Mouse (Mus musculus) hindbrain, embryonic 13.5 days (tissue): ENCODE measurements around the gene Kpna1. TPM values are rescaled to one million over a fixed set of nuclear protein-coding genes. Genes with fewer than 3 reads are reported as not detected.

Experiments used
- ATAC-seq: fragments of 200-750 bp; cut with Nextera tagmentation; 2 replicates; pipeline ENCODE4 v1.8.0; 2017; ENCODE audit warnings: moderate TSS enrichment; ENCODE audit not compliant: low FRiP score
- H3K27ac ChIP-seq: fragments of 300-500 bp; sonication (generic); 2 replicates; pipeline ENCODE4 v1.5.1; 2015; ENCODE audit warnings: inconsistent platforms, mild to moderate bottlenecking, moderate library complexity
- H3K27me3 ChIP-seq: fragments of 300-500 bp; sonication (generic); 2 replicates; pipeline ENCODE4 v1.6.1; 2015; ENCODE audit warnings: mild to moderate bottlenecking, inconsistent platforms
- H3K36me3 ChIP-seq: fragments of 300-500 bp; sonication (generic); 2 replicates; pipeline ENCODE4 v1.6.1; 2015; ENCODE audit warnings: mild to moderate bottlenecking, inconsistent platforms
- H3K4me1 ChIP-seq: fragments of 300-500 bp; sonication (generic); replicated peaks from 2 replicates; pipeline ENCODE4 v1.6.1; 2015; ENCODE audit warnings: inconsistent platforms
- H3K4me2 ChIP-seq: fragments of 300-500 bp; sonication (generic); 2 replicates; pipeline ENCODE4 v1.6.1; 2015; ENCODE audit warnings: inconsistent platforms, mild to moderate bottlenecking, moderate library complexity
- H3K4me3 ChIP-seq: fragments of 300-500 bp; sonication (generic); 2 replicates; pipeline ENCODE4 v1.5.1; 2015; ENCODE audit warnings: mild to moderate bottlenecking, inconsistent platforms
- H3K9ac ChIP-seq: fragments of 300-500 bp; sonication (generic); 2 replicates; pipeline ENCODE4 v1.6.1; 2015; ENCODE audit warnings: mild to moderate bottlenecking, inconsistent platforms
- H3K9me3 ChIP-seq: fragments of 300-500 bp; sonication (generic); 2 replicates; pipeline ENCODE4 v1.6.1; 2016; ENCODE audit warnings: inconsistent platforms
- WGBS: fragments of 180-500 bp; shearing (Covaris S2); methylation state at CpG from one replicate; pipeline ENCODE4 v1.1.7; 2015; 5-methylcytosine and 5-hydroxymethylcytosine counted together
- polyA plus RNA-seq: library from polyadenylated mRNA; unstranded; fragments of >200 nt; fragmentation: Nextera tagmentation; extraction: Ambion mirVana; gene quantifications from 2 replicates; pipeline ENCODE4 v1.2.1, GENCODE M21; 2015

The Kpna1 gene
- polyA plus RNA-seq, 1 experiment from 2014 or later: 79.2 TPM

- 68% methylated on average over 5 of the region's 5 CpGs for WGBS
- no peak overlapping the region for H3K27ac ChIP-seq
- H3K36me3 ChIP-seq: no peaks in the 10 kb centered on the region
- no peaks in the 10 kb centered on the region for H3K27me3 ChIP-seq
- no peaks in the 10 kb centered on the region for H3K9me3 ChIP-seq
- no peaks in the 10 kb centered on the region for H3K4me1 ChIP-seq
- no peak overlapping the region for H3K9ac ChIP-seq
- no peak overlapping the region for H3K4me3 ChIP-seq
- no peak for ATAC-seq
- H3K4me2 ChIP-seq: no peak overlapping the region
Observed at GRCm38 (mm10) chr16:35966411-35967115, 12.0 kb upstream of the Kpna1 start.

- Histone ChIP-seq H3K27me3 (no peaks in the 10 kb centered on the region), H3K4me2 (no peak overlapping the region), H3K4me1 (no peaks in the 10 kb centered on the region), H3K9me3 (no peaks in the 10 kb centered on the region), H3K36me3 (no peaks in the 10 kb centered on the region), H3K4me3 (no peak overlapping the region), H3K27ac (no peak overlapping the region), H3K9ac (no peak overlapping the region)
- WGBS: 90% methylated on average over 4 of the region's 4 CpGs
- ATAC-seq: no peak
Observed at GRCm38 (mm10) chr16:35967319-35967718, 11.2 kb upstream of the Kpna1 start.

GRCm38 (mm10) chr16:35968149-35968548 is 10.4 kb upstream of the Kpna1 start:
- no peaks in the 10 kb centered on the region for H3K36me3 ChIP-seq
- H3K9me3 ChIP-seq: no peaks in the 10 kb centered on the region
- no peak overlapping the region for H3K4me2 ChIP-seq
- no peak overlapping the region for H3K9ac ChIP-seq
- WGBS: 58% methylated on average over 2 of the region's 2 CpGs
- no peaks in the 10 kb centered on the region for H3K27me3 ChIP-seq
- no peak for ATAC-seq
- H3K27ac ChIP-seq: no peak overlapping the region
- H3K4me3 ChIP-seq: no peak overlapping the region
- H3K4me1 ChIP-seq: no peaks in the 10 kb centered on the region

GRCm38 (mm10) chr16:35974021-35974420 is 4.5 kb upstream of the Kpna1 start:
- no peak for ATAC-seq
- no peaks in the 10 kb centered on the region for H3K27me3 ChIP-seq
- H3K4me3 ChIP-seq: no peak overlapping the region
- H3K27ac ChIP-seq: no peak overlapping the region
- no peaks in the 10 kb centered on the region for H3K36me3 ChIP-seq
- no peaks in the 10 kb centered on the region for H3K9me3 ChIP-seq
- H3K4me2 ChIP-seq: no peak overlapping the region
- H3K4me1 ChIP-seq: no peaks in the 10 kb centered on the region
- H3K9ac ChIP-seq: no peak overlapping the region
- 50% methylated on average over 1 of the region's 1 CpGs for WGBS

- H3K9me3 ChIP-seq: peaks cover 3% of the 10 kb centered on the region; the same call in 1 of the 2 replicates
- no peak for ATAC-seq
- H3K4me1 ChIP-seq: peaks cover 21% of the 10 kb centered on the region
- 58% methylated on average over 19 of the region's 19 CpGs for WGBS
- H3K4me3 ChIP-seq: no peak overlapping the region
- peaks cover 8% of the 10 kb centered on the region; the same call in 1 of the 2 replicates for H3K27me3 ChIP-seq
- no peak overlapping the region for H3K4me2 ChIP-seq
- H3K27ac ChIP-seq: no peak overlapping the region
- no peak overlapping the region for H3K9ac ChIP-seq
- no peaks in the 10 kb centered on the region for H3K36me3 ChIP-seq
Observed at GRCm38 (mm10) chr16:35981363-35981821, 2.8 kb downstream of the Kpna1 start.

- peaks cover 27% of the 10 kb centered on the region for H3K4me1 ChIP-seq
- WGBS: 4% methylated on average over 15 of the region's 15 CpGs
- no peaks in the 10 kb centered on the region for H3K36me3 ChIP-seq
- peak overlapping the region; percentile 63 for H3K4me2 ChIP-seq
- peaks cover 8% of the 10 kb centered on the region; the same call in 1 of the 2 replicates for H3K27me3 ChIP-seq
- H3K4me3 ChIP-seq: peak overlapping the region; percentile 88
- H3K27ac ChIP-seq: peak overlapping the region; percentile 99
- H3K9me3 ChIP-seq: peaks cover 3% of the 10 kb centered on the region; the same call in 1 of the 2 replicates
- H3K9ac ChIP-seq: peak overlapping the region; percentile 95
- ATAC-seq: peak; percentile 12; the same call in 1 of the 2 replicates
Observed at GRCm38 (mm10) chr16:35982506-35982901, 4.0 kb downstream of the Kpna1 start.

- WGBS: 0% methylated on average over 54 of the region's 54 CpGs
- Histone ChIP-seq H3K9ac (peak overlapping the region; percentile 95), H3K27ac (peak overlapping the region; percentile 99), H3K27me3 (peaks cover 8% of the 10 kb centered on the region; the same call in 1 of the 2 replicates), H3K36me3 (no peaks in the 10 kb centered on the region), H3K4me2 (peak overlapping the region; percentile 63), H3K4me1 (peaks cover 30% of the 10 kb centered on the region), H3K4me3 (peak overlapping the region; percentile 88), H3K9me3 (peaks cover 3% of the 10 kb centered on the region; the same call in 1 of the 2 replicates)
- ATAC-seq: peak; percentile 94
Observed at GRCm38 (mm10) chr16:35982902-35983516, 4.5 kb downstream of the Kpna1 start.

GRCm38 (mm10) chr16:35983517-35984101 is 5.1 kb downstream of the Kpna1 start:
- WGBS: under 1% methylated on average over 73 of the region's 86 CpGs
- H3K36me3 ChIP-seq: no peaks in the 10 kb centered on the region
- peak overlapping the region; percentile 88 for H3K4me3 ChIP-seq
- peak overlapping the region; percentile 63 for H3K4me2 ChIP-seq
- peaks cover 30% of the 10 kb centered on the region for H3K4me1 ChIP-seq
- H3K27ac ChIP-seq: peak overlapping the region; percentile 99
- peaks cover 8% of the 10 kb centered on the region; the same call in 1 of the 2 replicates for H3K27me3 ChIP-seq
- H3K9ac ChIP-seq: peak overlapping the region; percentile 95
- peak; percentile 80 for ATAC-seq
- peaks cover 3% of the 10 kb centered on the region; the same call in 1 of the 2 replicates for H3K9me3 ChIP-seq

- ATAC-seq: no peak
- WGBS: 72% methylated on average over 3 of the region's 3 CpGs
- Histone ChIP-seq H3K9me3 (peaks cover 3% of the 10 kb centered on the region; the same call in 1 of the 2 replicates), H3K9ac (peak overlapping the region; percentile 95; the same call in 1 of the 2 replicates), H3K4me3 (peak overlapping the region; percentile 88), H3K27me3 (peaks cover 8% of the 10 kb centered on the region; the same call in 1 of the 2 replicates), H3K4me1 (peaks cover 30% of the 10 kb centered on the region), H3K36me3 (no peaks in the 10 kb centered on the region), H3K4me2 (peak overlapping the region; percentile 63), H3K27ac (no peak overlapping the region)
Observed at GRCm38 (mm10) chr16:35984471-35984870, 5.9 kb downstream of the Kpna1 start.

GRCm38 (mm10) chr16:35987930-35988329 is 9.4 kb downstream of the Kpna1 start:
- Histone ChIP-seq H3K27ac (no peak overlapping the region), H3K36me3 (no peaks in the 10 kb centered on the region), H3K4me2 (no peak overlapping the region), H3K4me3 (no peak overlapping the region), H3K9me3 (no peaks in the 10 kb centered on the region), H3K9ac (no peak overlapping the region), H3K27me3 (no peaks in the 10 kb centered on the region), H3K4me1 (peaks cover 26% of the 10 kb centered on the region)
- WGBS: 97% methylated on average over 1 of the region's 1 CpGs
- ATAC-seq: no peak

GRCm38 (mm10) chr16:35992391-35992790 is 13.8 kb downstream of the Kpna1 start:
- Histone ChIP-seq H3K9ac (no peak overlapping the region), H3K36me3 (no peaks in the 10 kb centered on the region), H3K27ac (no peak overlapping the region), H3K4me2 (no peak overlapping the region), H3K9me3 (no peaks in the 10 kb centered on the region), H3K27me3 (no peaks in the 10 kb centered on the region), H3K4me1 (0 out of 2 replicates have a peak, but pooled peaks cover 3% of the 10 kb centered on the region), H3K4me3 (no peak overlapping the region)
- no peak for ATAC-seq
- WGBS: 73% methylated on average over 1 of the region's 1 CpGs

GRCm38 (mm10) chr16:35993316-35993715 is 14.8 kb downstream of the Kpna1 start:
- H3K4me2 ChIP-seq: no peak overlapping the region
- no peaks in the 10 kb centered on the region for H3K36me3 ChIP-seq

More at GRCm38 (mm10) chr16:35993316-35993715, 14.8 kb downstream of the Kpna1 start:
- Histone ChIP-seq H3K9ac (no peak overlapping the region), H3K4me1 (no peaks in the 10 kb centered on the region), H3K27ac (no peak overlapping the region), H3K27me3 (no peaks in the 10 kb centered on the region), H3K4me3 (no peak overlapping the region), H3K9me3 (no peaks in the 10 kb centered on the region)
- WGBS: 89% methylated on average over 3 of the region's 3 CpGs
- ATAC-seq: no peak
